Mouse (Mus musculus) heart, postnatal 0 days (tissue): Measurements from ENCODE around the gene Hltf. TPM values are rescaled to one million over a fixed set of nuclear protein-coding genes. Genes with fewer than 3 reads are reported as not detected.
"Not testable (repeated sequence)": the region's sequence is repeated elsewhere in the genome, so short reads cannot be mapped to it uniquely, and the experiment has no call there.

Source experiments
- ATAC-seq: fragments of 200-750 bp; cut with Nextera tagmentation; 2 replicates; pipeline ENCODE4 v1.8.0; 2017; ENCODE audit warnings: low read depth, moderate number of reproducible peaks, moderate library complexity; ENCODE audit not compliant: insufficient read depth
- DNase-seq: peaks from one replicate; pipeline ENCODE4 v3.0.0-alpha.2; 2016; ENCODE audit warnings: low spot score
- H3K27ac ChIP-seq: fragments of 300-500 bp; sonication (generic); 2 replicates; pipeline ENCODE4 v1.5.1; 2014; ENCODE audit warnings: low read depth, mild to moderate bottlenecking
- H3K27me3 ChIP-seq: fragments of 300-500 bp; sonication (generic); 2 replicates; pipeline ENCODE4 v1.6.1; 2014; ENCODE audit warnings: low read length, mixed read lengths; ENCODE audit not compliant: control insufficient read depth, insufficient read depth
- H3K36me3 ChIP-seq: fragments of 300-500 bp; sonication (generic); replicated peaks from 2 replicates; pipeline ENCODE4 v1.6.1; 2014; ENCODE audit warnings: low read length, mixed read lengths; ENCODE audit not compliant: control insufficient read depth, insufficient read depth
- H3K4me1 ChIP-seq: fragments of 300-500 bp; sonication (generic); 2 replicates; pipeline ENCODE4 v1.6.1; 2014; ENCODE audit warnings: antibody characterized with exemption; ENCODE audit not compliant: control insufficient read depth, insufficient read depth
- H3K4me2 ChIP-seq: fragments of 300-500 bp; sonication (generic); 2 replicates; pipeline ENCODE4 v1.6.1; 2014; ENCODE audit warnings: low read depth, mild to moderate bottlenecking, low read length, moderate library complexity
- H3K4me3 ChIP-seq: fragments of 300-500 bp; sonication (generic); 2 replicates; pipeline ENCODE4 v1.5.1; 2014; ENCODE audit warnings: low read depth, low read length
- H3K9ac ChIP-seq: fragments of 300-500 bp; sonication (generic); replicated peaks from 2 replicates; pipeline ENCODE4 v1.6.1; 2014; ENCODE audit warnings: low read depth, low read length, mixed read lengths
- H3K9me3 ChIP-seq: fragments of 300-500 bp; sonication (generic); replicated peaks from 2 replicates; pipeline ENCODE4 v1.6.1; 2016; ENCODE audit warnings: low read length; ENCODE audit not compliant: control insufficient read depth
- CTCF ChIP-seq: IDR thresholded peaks from 2 replicates; pipeline ENCODE4 v1.5.1; 2016; ENCODE audit warnings: antibody characterized with exemption, control low read depth, low read depth
- EP300 ChIP-seq: IDR thresholded peaks from 2 replicates; pipeline ENCODE4 v1.6.1; 2016; ENCODE audit warnings: antibody characterized with exemption, low read depth
- WGBS: fragments of 180-500 bp; shearing (Covaris S2); extraction: QIAGEN DNeasy Blood & Tissue Kit; methylation state at CpG from one replicate; pipeline ENCODE4 v1.1.7; 2014; 5-methylcytosine and 5-hydroxymethylcytosine counted together
- polyA plus RNA-seq: library from polyadenylated mRNA; unstranded; fragments of >200 nt; fragmentation: Nextera tagmentation; extraction: Ambion mirVana; gene quantifications from 2 replicates; pipeline ENCODE4 v1.2.1, GENCODE M21; 2015
- total RNA-seq: library from RNA; depleted of rRNA; stranded (reverse); fragments of >200 nt; gene quantifications from 2 replicates; pipeline ENCODE4 v1.2.3, GENCODE M21; 2014; ENCODE audit warnings: low replicate concordance

Gene Hltf
- total and polyA plus RNA-seq, 2 experiments from 2014 or later: 8.9 to 9.6 TPM

GRCm38 (mm10) chr3:20033761-20034718, 23.6 kb upstream of the Hltf start:
- TF ChIP-seq CTCF (no peak), EP300 (no peak)
- DNase-seq (no peak), ATAC-seq (no peak)
- WGBS: 12% methylated on average over 10 of the region's 10 CpGs
- no peaks in the 10 kb centered on the region; the same call in 1 of the 2 replicates for H3K4me1 ChIP-seq
- peak overlapping the region; percentile 77 for H3K27ac ChIP-seq
- 0 out of 2 replicates have a peak, but pooled peaks cover 8% of the 10 kb centered on the region for H3K36me3 ChIP-seq
- no peaks in the 10 kb centered on the region for H3K27me3 ChIP-seq
- peak overlapping the region; percentile 76 for H3K4me2 ChIP-seq
- no peaks in the 10 kb centered on the region for H3K9me3 ChIP-seq
- H3K4me3 ChIP-seq: peak overlapping the region; percentile 82
- H3K9ac ChIP-seq: peak overlapping the region; percentile 57

- H3K4me1 ChIP-seq: no peaks in the 10 kb centered on the region; the same call in 1 of the 2 replicates
- peak within 1 kb of the TSS; percentile 76 for H3K4me2 ChIP-seq
- peak within 1 kb of the TSS; percentile 77 for H3K27ac ChIP-seq
- TF ChIP-seq CTCF (no peak), EP300 (no peak)
- under 1% methylated on average over 47 of the region's 47 CpGs for WGBS
- peak within 1 kb of the TSS; percentile 57 for H3K9ac ChIP-seq
- H3K27me3 ChIP-seq: no peaks in the 10 kb centered on the region
- H3K9me3 ChIP-seq: no peaks in the 10 kb centered on the region
- peak within 1 kb of the TSS; percentile 82 for H3K4me3 ChIP-seq
- ATAC-seq: peak; percentile 99
- H3K36me3 ChIP-seq: 0 out of 2 replicates have a peak, but pooled peaks cover 8% of the 10 kb centered on the region
- DNase-seq: peak; percentile 85
Measured at GRCm38 (mm10) chr3:20034719-20035404, 22.7 kb upstream of the Hltf start, which contains the start of gene Hps3. TSS of gene Hps3 (minus strand) at chr3:20035315.

- H3K4me2 ChIP-seq: no peak overlapping the region
- no peak for TF ChIP-seq EP300
- TF ChIP-seq CTCF: no peak
- H3K9ac ChIP-seq: no peak overlapping the region
- no peaks in the 10 kb centered on the region for H3K36me3 ChIP-seq
- H3K27me3 ChIP-seq: no peaks in the 10 kb centered on the region
- ATAC-seq (no peak), DNase-seq (no peak)
- no peaks in the 10 kb centered on the region for H3K9me3 ChIP-seq
- WGBS: 79% methylated on average over 4 of the region's 4 CpGs
- no peak overlapping the region for H3K27ac ChIP-seq
- H3K4me1 ChIP-seq: no peaks in the 10 kb centered on the region; the same call in 1 of the 2 replicates
- no peak overlapping the region for H3K4me3 ChIP-seq
Measured at GRCm38 (mm10) chr3:20036069-20036468, 21.5 kb upstream of the Hltf start.

- H3K36me3 ChIP-seq, DNase-seq, H3K4me2 ChIP-seq, H3K9ac ChIP-seq, H3K4me1 ChIP-seq, ATAC-seq, H3K27me3 ChIP-seq, H3K4me3 ChIP-seq, H3K27ac ChIP-seq, H3K9me3 ChIP-seq: not testable (repeated sequence)
- 87% methylated on average over 7 of the region's 7 CpGs for WGBS
Measured at GRCm38 (mm10) chr3:20041461-20041860, 16.1 kb upstream of the Hltf start.

GRCm38 (mm10) chr3:20044736-20045135, 12.9 kb upstream of the Hltf start:
- not testable (repeated sequence) for H3K4me2 ChIP-seq, H3K9ac ChIP-seq, ATAC-seq, H3K4me1 ChIP-seq, H3K27me3 ChIP-seq, H3K36me3 ChIP-seq, DNase-seq, H3K27ac ChIP-seq, H3K4me3 ChIP-seq, H3K9me3 ChIP-seq
- WGBS: 69% methylated on average over 3 of the region's 3 CpGs
